Mouse (Mus musculus) forebrain, embryonic 14.5 days (tissue): ENCODE data around the gene Echs1. TPM values are rescaled to one million over a fixed set of nuclear protein-coding genes. Genes with fewer than 3 reads are reported as not detected.

Experiments used
- ATAC-seq: fragments of 200-750 bp; cut with Nextera tagmentation; 2 replicates; pipeline ENCODE4 v1.8.0; 2017; ENCODE audit warnings: mild to moderate bottlenecking, moderate library complexity
- DNase-seq: peaks from one replicate; pipeline ENCODE4 v3.0.0-alpha.2; 2015; ENCODE audit warnings: low spot score
- H3K27ac ChIP-seq: fragments of 300-500 bp; sonication (generic); 2 replicates; pipeline ENCODE4 v1.5.1; 2014; ENCODE audit warnings: low read depth, mild to moderate bottlenecking, control low read depth, low read length, moderate library complexity
- H3K27me3 ChIP-seq: fragments of 300-500 bp; sonication (generic); replicated peaks from 2 replicates; pipeline ENCODE4 v1.6.1; 2014; ENCODE audit warnings: low read length, control low read depth, mixed read lengths; ENCODE audit not compliant: control insufficient read depth, insufficient read depth
- H3K36me3 ChIP-seq: fragments of 300-500 bp; sonication (generic); 2 replicates; pipeline ENCODE4 v1.6.1; 2014; ENCODE audit warnings: low read length, control low read depth; ENCODE audit not compliant: control insufficient read depth, insufficient read depth
- H3K4me1 ChIP-seq: fragments of 300-500 bp; sonication (generic); 2 replicates; pipeline ENCODE4 v1.6.1; 2014; ENCODE audit warnings: antibody characterized with exemption, low read length, control low read depth; ENCODE audit not compliant: control insufficient read depth, insufficient read depth
- H3K4me2 ChIP-seq: fragments of 300-500 bp; sonication (generic); 2 replicates; pipeline ENCODE4 v1.6.1; 2014; ENCODE audit warnings: mild to moderate bottlenecking, control low read depth, low read length
- H3K4me3 ChIP-seq: fragments of 300-500 bp; sonication (generic); 2 replicates; pipeline ENCODE4 v1.5.1; 2014; ENCODE audit warnings: low read depth, low read length, control low read depth
- H3K9ac ChIP-seq: fragments of 300-500 bp; sonication (generic); 2 replicates; pipeline ENCODE4 v1.6.1; 2014; ENCODE audit warnings: mild to moderate bottlenecking, low read length, control low read depth, moderate library complexity
- H3K9me3 ChIP-seq: fragments of 300-500 bp; sonication (generic); replicated peaks from 2 replicates; pipeline ENCODE4 v1.6.1; 2016; ENCODE audit warnings: low read length, control low read depth, mixed read lengths; ENCODE audit not compliant: control insufficient read depth
- WGBS: fragments of 180-500 bp; shearing (Covaris S2); extraction: QIAGEN DNeasy Blood & Tissue Kit; methylation state at CpG from one replicate; pipeline ENCODE4 v1.1.7; 2014; 5-methylcytosine and 5-hydroxymethylcytosine counted together
- polyA plus RNA-seq: library from polyadenylated mRNA; unstranded; fragments of >200 nt; fragmentation: Nextera tagmentation; extraction: Ambion mirVana; gene quantifications from 2 replicates; pipeline ENCODE4 v1.2.1, GENCODE M21; 2014

Echs1 gene
- polyA plus RNA-seq, 1 experiment from 2014 or later, result 154 TPM

DNA sequence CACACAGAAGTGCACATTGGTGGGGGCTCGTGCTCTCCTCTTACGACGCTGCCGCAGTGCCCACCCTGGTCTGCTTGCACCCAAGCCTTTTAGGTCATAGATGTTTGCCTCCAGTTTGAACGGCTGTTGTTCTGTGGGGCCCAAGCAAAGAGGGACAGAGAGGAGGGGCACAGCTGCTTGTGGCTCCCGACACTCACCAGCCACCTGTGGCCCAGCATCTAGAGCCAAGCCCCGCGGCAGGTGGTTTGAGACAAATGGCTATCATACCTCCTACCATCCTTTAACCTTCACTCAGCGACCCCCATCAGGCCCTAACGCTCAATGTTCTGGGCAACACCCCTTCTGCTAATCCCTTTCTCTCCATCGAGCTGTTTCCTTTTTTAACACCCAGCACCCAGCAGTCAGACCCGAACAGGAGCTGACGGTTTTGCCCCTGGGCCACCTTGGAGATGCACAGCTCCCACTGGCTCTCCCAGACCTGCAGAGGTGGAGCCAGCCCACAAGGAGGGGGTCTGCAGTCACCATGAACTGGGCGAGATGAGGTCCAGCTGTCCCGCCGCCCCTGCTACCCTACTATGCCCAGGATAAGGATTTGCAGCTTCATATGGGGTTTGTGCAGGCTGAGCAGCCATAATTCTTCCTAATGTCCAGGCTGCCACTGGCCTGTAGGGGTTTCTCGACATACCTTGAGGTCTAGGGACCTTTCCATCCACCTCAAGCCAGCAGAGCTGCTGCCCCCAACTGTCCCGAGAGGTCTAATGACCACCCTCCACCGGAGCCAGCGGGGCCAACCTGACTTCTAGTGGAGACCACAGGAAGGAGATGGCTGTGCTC lies 34.7 kb downstream of the Echs1 start:
- Histone ChIP-seq H3K9me3 (no peaks in the 10 kb centered on the region), H3K4me2 (peak overlapping the region; percentile 70), H3K4me3 (peak overlapping the region; percentile 38), H3K27me3 (peaks cover 9% of the 10 kb centered on the region; the same call in 1 of the 2 replicates), H3K9ac (peak overlapping the region; percentile 69), H3K4me1 (peaks cover 24% of the 10 kb centered on the region), H3K27ac (peak overlapping the region; percentile 85), H3K36me3 (no peaks in the 10 kb centered on the region)
- peak; percentile 10; the same call in 1 of the 2 replicates for ATAC-seq
- 14% methylated on average over 20 of the region's 20 CpGs for WGBS
- peak; percentile 15 for DNase-seq

DNA sequence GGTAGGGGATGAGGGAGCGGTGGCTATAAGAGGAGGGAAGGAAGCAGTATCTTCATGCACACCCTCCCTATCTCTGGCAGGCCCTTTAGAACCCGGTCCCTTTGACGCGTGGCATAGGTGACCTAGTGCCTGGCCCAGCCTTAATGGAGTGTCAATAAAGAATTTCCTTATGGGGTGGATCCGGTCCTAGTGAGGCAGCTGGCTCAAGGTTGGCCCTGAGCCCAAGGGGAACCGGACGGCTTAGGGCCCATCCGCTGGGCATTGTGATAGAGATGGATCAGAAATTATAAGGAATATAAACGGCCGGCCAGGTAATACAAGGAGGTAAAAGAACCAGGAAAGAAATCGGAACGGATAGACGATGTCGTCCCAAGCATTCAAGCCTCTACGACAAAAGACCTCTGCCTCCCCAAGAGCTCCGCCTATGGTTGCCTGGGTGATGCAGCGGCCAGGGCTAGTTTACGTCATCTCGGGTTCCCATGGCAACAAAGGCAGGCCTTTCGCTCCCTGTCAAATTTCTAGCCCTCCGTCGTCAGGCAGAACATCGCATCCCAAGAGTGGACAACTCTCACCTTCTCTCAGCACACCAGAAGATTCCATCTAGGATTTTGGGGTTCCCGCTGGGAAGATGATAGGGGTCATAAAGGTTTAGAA lies 35.6 kb downstream of the Echs1 start:
- peak; percentile 78 for ATAC-seq
- no peaks in the 10 kb centered on the region for H3K36me3 ChIP-seq
- H3K4me2 ChIP-seq, result peak overlapping the region; percentile 70
- H3K4me3 ChIP-seq, result peak overlapping the region; percentile 38
- H3K27ac ChIP-seq, result peak overlapping the region; percentile 85
- peaks cover 9% of the 10 kb centered on the region; the same call in 1 of the 2 replicates for H3K27me3 ChIP-seq
- WGBS, result 3% methylated on average over 24 of the region's 24 CpGs
- H3K9me3 ChIP-seq, result no peaks in the 10 kb centered on the region
- DNase-seq, result peak; percentile 97
- peak overlapping the region; percentile 69 for H3K9ac ChIP-seq
- H3K4me1 ChIP-seq, result peaks cover 24% of the 10 kb centered on the region

DNA sequence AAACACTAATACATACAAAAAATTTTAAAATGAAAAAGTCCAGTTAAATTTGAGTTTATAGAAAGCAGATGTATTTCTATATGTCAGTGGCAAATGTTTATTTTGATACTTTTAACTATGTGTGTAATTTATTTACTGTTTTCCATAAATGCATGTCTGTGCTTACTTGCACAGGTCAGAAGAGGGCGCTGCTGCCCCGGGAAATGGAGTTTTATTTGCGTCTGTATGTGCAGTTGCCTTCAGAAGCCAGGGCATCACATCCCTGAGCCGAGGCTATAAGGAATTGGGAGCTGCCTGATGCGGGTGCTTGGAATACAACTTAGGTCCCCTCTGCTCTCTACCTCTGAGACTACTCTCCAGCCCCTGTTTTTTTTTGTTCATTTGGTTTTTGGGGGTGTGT lies 37.6 kb downstream of the Echs1 start:
- DNase-seq, result peak; percentile 90
- Histone ChIP-seq H3K27ac (no peak overlapping the region), H3K27me3 (peaks cover 9% of the 10 kb centered on the region; the same call in 1 of the 2 replicates), H3K4me3 (no peak overlapping the region), H3K4me2 (no peak overlapping the region), H3K9ac (no peak overlapping the region), H3K9me3 (no peaks in the 10 kb centered on the region), H3K4me1 (peaks cover 24% of the 10 kb centered on the region), H3K36me3 (no peaks in the 10 kb centered on the region)
- 5% methylated on average over 5 of the region's 5 CpGs for WGBS
- ATAC-seq, result no peak

DNA sequence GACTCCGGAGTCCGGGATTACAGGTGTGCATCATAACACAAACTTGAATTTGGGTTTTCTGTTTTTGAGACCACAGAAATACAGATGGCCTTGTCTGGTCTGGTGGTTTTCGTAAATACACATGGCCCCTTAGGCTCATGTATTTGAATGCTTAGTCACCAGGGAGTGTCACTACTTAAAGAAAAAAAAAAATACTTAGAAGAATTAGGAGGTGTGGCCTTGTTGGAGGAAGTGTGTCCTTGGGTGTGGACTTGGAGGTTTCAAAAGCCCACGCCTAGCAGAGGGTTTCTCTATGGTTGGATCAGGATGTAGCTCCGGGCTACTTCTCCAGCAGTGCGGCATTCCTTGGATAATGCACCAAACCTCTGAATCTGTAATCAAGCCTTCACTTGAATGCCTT lies 38.6 kb downstream of the Echs1 start:
- Histone ChIP-seq H3K27me3 (peaks cover 13% of the 10 kb centered on the region; the same call in 1 of the 2 replicates), H3K4me3 (no peak overlapping the region), H3K36me3 (no peaks in the 10 kb centered on the region), H3K9ac (no peak overlapping the region), H3K4me2 (no peak overlapping the region), H3K27ac (no peak overlapping the region), H3K9me3 (no peaks in the 10 kb centered on the region), H3K4me1 (peaks cover 24% of the 10 kb centered on the region)
- 76% methylated on average over 6 of the region's 6 CpGs for WGBS
- ATAC-seq (no peak), DNase-seq (no peak)

- H3K9ac ChIP-seq, result 0 out of 2 replicates have a peak overlapping the region, but pooled peaks have one; percentile 13
- H3K27ac ChIP-seq, result no peak overlapping the region
- peak overlapping the region; percentile 1; the same call in 1 of the 2 replicates for H3K4me2 ChIP-seq
- H3K9me3 ChIP-seq, result no peaks in the 10 kb centered on the region
- 43% methylated on average over 39 of the region's 39 CpGs for WGBS
- H3K4me1 ChIP-seq, result no peaks in the 10 kb centered on the region
- H3K27me3 ChIP-seq, result 0 out of 2 replicates have a peak, but pooled peaks cover 15% of the 10 kb centered on the region
- H3K36me3 ChIP-seq, result 0 out of 2 replicates have a peak, but pooled peaks cover 4% of the 10 kb centered on the region
- no peak for ATAC-seq
- H3K4me3 ChIP-seq, result no peak overlapping the region
- no peak for DNase-seq
Observed at GRCm38 (mm10) chr7:140070042-140070711, 46.1 kb downstream of the Echs1 start.

DNA sequence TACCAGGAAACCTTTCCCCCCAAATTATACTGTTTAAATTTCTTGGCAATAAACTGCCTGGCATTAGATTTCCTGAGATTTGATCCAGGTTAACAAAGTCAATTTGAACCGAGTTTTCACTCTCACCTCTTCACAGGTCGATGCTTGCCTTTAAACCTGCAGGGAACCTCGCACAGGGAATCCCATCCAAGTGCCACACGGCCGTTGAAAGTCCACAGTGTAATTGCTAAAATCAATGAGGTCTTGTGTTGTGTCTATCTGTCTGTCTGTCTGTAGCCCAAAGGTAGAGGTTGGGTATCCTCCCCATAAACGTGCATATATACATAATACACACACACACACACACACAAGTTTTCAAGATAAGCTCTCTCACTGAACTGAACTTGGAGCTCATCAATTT lies 48.9 kb downstream of the Echs1 start:
- Histone ChIP-seq H3K4me3 (no peak overlapping the region), H3K4me1 (no peaks in the 10 kb centered on the region), H3K4me2 (no peak overlapping the region), H3K27me3 (0 out of 2 replicates have a peak, but pooled peaks cover 16% of the 10 kb centered on the region), H3K36me3 (0 out of 2 replicates have a peak, but pooled peaks cover 4% of the 10 kb centered on the region), H3K9me3 (no peaks in the 10 kb centered on the region), H3K9ac (no peak overlapping the region), H3K27ac (no peak overlapping the region)
- DNase-seq, result no peak
- ATAC-seq, result no peak
- 70% methylated on average over 6 of the region's 6 CpGs for WGBS

- Histone ChIP-seq H3K4me3 (no peak overlapping the region), H3K4me2 (no peak overlapping the region), H3K36me3 (no peaks in the 10 kb centered on the region), H3K27me3 (0 out of 2 replicates have a peak, but pooled peaks cover 10% of the 10 kb centered on the region), H3K27ac (no peak overlapping the region), H3K4me1 (peaks cover 29% of the 10 kb centered on the region), H3K9me3 (no peaks in the 10 kb centered on the region), H3K9ac (no peak overlapping the region)
- DNase-seq (peak; percentile 88), ATAC-seq (no peak)
- WGBS, result 16% methylated on average over 7 of the region's 7 CpGs
Observed at GRCm38 (mm10) chr7:140063092-140063491, 53.2 kb downstream of the Echs1 start.

GRCm38 (mm10) chr7:140062307-140062706 lies 54.0 kb downstream of the Echs1 start:
- Histone ChIP-seq H3K4me1 (peaks cover 32% of the 10 kb centered on the region), H3K9ac (no peak overlapping the region), H3K4me3 (no peak overlapping the region), H3K27me3 (0 out of 2 replicates have a peak, but pooled peaks cover 10% of the 10 kb centered on the region), H3K9me3 (no peaks in the 10 kb centered on the region), H3K36me3 (no peaks in the 10 kb centered on the region), H3K4me2 (peak overlapping the region; percentile 72; the same call in 1 of the 2 replicates), H3K27ac (0 out of 2 replicates have a peak overlapping the region, but pooled peaks have one; percentile 76)
- ATAC-seq, result no peak
- WGBS, result 11% methylated on average over 11 of the region's 11 CpGs
- DNase-seq, result peak; percentile 58
